Mouse (Mus musculus) midbrain, embryonic 11.5 days (tissue): ENCODE data around the gene Gnpnat1. TPM values are rescaled to one million over a fixed set of nuclear protein-coding genes. Genes with fewer than 3 reads are reported as not detected.

Source experiments
- ATAC-seq: fragments of 200-750 bp; cut with Nextera tagmentation; 2 replicates; pipeline ENCODE4 v1.8.0; 2017; ENCODE audit warnings: moderate TSS enrichment, moderate library complexity; ENCODE audit not compliant: low FRiP score
- DNase-seq: peaks from one replicate; pipeline ENCODE4 v3.0.0; 2015; ENCODE audit warnings: low spot score; ENCODE audit errors: missing footprints
- H3K27ac ChIP-seq: fragments of 300-500 bp; sonication (generic); 2 replicates; pipeline ENCODE4 v1.5.1; 2014; ENCODE audit warnings: low read depth, low read length
- H3K27me3 ChIP-seq: fragments of 300-500 bp; sonication (generic); 2 replicates; pipeline ENCODE4 v1.6.1; 2014; ENCODE audit warnings: mild to moderate bottlenecking, low read length, moderate library complexity, mixed read lengths; ENCODE audit not compliant: control insufficient read depth, insufficient read depth
- H3K36me3 ChIP-seq: fragments of 300-500 bp; sonication (generic); 2 replicates; pipeline ENCODE4 v1.6.1; 2014; ENCODE audit warnings: mild to moderate bottlenecking, low read length, moderate library complexity, mixed read lengths; ENCODE audit not compliant: control insufficient read depth, insufficient read depth
- H3K4me1 ChIP-seq: fragments of 300-500 bp; sonication (generic); 2 replicates; pipeline ENCODE4 v1.6.1; 2014; ENCODE audit warnings: low read length; ENCODE audit not compliant: control insufficient read depth, insufficient read depth
- H3K4me2 ChIP-seq: fragments of 300-500 bp; sonication (generic); 2 replicates; pipeline ENCODE4 v1.6.1; 2014; ENCODE audit warnings: mild to moderate bottlenecking, moderate library complexity
- H3K4me3 ChIP-seq: fragments of 300-500 bp; sonication (generic); 2 replicates; pipeline ENCODE4 v1.5.1; 2014; ENCODE audit warnings: low read depth, low read length
- H3K9ac ChIP-seq: fragments of 300-500 bp; sonication (generic); 2 replicates; pipeline ENCODE4 v1.6.1; 2014; ENCODE audit warnings: low read length
- H3K9me3 ChIP-seq: fragments of 300-500 bp; sonication (generic); 2 replicates; pipeline ENCODE4 v1.6.1; 2016; ENCODE audit warnings: low read length; ENCODE audit not compliant: control insufficient read depth
- WGBS: fragments of 180-500 bp; shearing (Covaris S2); extraction: QIAGEN DNeasy Blood & Tissue Kit; methylation state at CpG from one replicate; pipeline ENCODE4 v1.1.7; 2014; 5-methylcytosine and 5-hydroxymethylcytosine counted together
- polyA plus RNA-seq: library from polyadenylated mRNA; unstranded; fragments of >200 nt; fragmentation: Nextera tagmentation; extraction: Ambion mirVana; gene quantifications from 2 replicates; pipeline ENCODE4 v1.2.1, GENCODE M21; 2014

The Gnpnat1 gene
- polyA plus RNA-seq, 1 experiment from 2014 or later = 42.7 TPM

- H3K4me1 ChIP-seq = 0 out of 2 replicates have a peak, but pooled peaks cover 5% of the 10 kb centered on the region
- ATAC-seq (no peak), DNase-seq (no peak)
- no peak overlapping the region for H3K27ac ChIP-seq
- H3K9ac ChIP-seq = no peak overlapping the region
- H3K4me3 ChIP-seq = no peak overlapping the region
- no peaks in the 10 kb centered on the region for H3K9me3 ChIP-seq
- WGBS = 84% methylated on average over 4 of the region's 4 CpGs
- H3K4me2 ChIP-seq = no peak overlapping the region
- H3K36me3 ChIP-seq = no peaks in the 10 kb centered on the region
- no peaks in the 10 kb centered on the region for H3K27me3 ChIP-seq
Measured at GRCm38 (mm10) chr14:45382912-45383311, 21.8 kb downstream of the Gnpnat1 start.

- Histone ChIP-seq H3K27ac (no peak overlapping the region), H3K36me3 (no peaks in the 10 kb centered on the region), H3K4me1 (no peaks in the 10 kb centered on the region), H3K4me3 (no peak overlapping the region), H3K27me3 (no peaks in the 10 kb centered on the region), H3K4me2 (no peak overlapping the region), H3K9ac (no peak overlapping the region), H3K9me3 (no peaks in the 10 kb centered on the region)
- ATAC-seq = no peak
- 93% methylated on average over 6 of the region's 6 CpGs for WGBS
- DNase-seq = no peak
Measured at GRCm38 (mm10) chr14:45380756-45381155, 24.0 kb downstream of the Gnpnat1 start.

DNA sequence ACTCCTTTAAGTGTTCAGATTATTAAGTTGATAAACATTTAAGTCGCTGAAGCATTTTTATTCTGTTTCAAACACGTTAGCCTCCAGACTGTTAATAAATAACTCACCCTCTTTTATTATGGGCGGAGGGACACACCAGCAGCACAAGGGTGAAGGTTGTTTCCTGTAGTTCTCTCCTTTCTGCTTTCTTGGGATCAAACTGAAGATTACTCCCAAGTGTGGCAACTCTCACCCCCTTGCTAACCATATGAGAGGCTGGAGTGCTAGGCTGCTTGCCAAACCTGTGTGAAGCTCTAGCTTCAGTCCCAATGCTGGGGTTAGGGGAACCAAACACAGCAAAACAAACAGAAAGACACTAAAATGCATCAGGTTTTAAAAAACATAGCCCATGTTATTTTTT, 25.9 kb downstream of the Gnpnat1 start:
- 95% methylated on average over 3 of the region's 3 CpGs for WGBS
- Histone ChIP-seq H3K27me3 (no peaks in the 10 kb centered on the region), H3K36me3 (no peaks in the 10 kb centered on the region), H3K4me1 (no peaks in the 10 kb centered on the region), H3K9ac (no peak overlapping the region), H3K9me3 (no peaks in the 10 kb centered on the region), H3K4me2 (no peak overlapping the region), H3K4me3 (no peak overlapping the region), H3K27ac (no peak overlapping the region)
- DNase-seq (no peak), ATAC-seq (no peak)

GRCm38 (mm10) chr14:45365196-45365587, 39.5 kb downstream of the Gnpnat1 start:
- no peak overlapping the region for H3K27ac ChIP-seq
- ATAC-seq (no peak), DNase-seq (no peak)
- 89% methylated on average over 6 of the region's 6 CpGs for WGBS
- H3K4me1 ChIP-seq = no peaks in the 10 kb centered on the region
- H3K4me3 ChIP-seq = no peak overlapping the region
- no peak overlapping the region for H3K9ac ChIP-seq
- no peak overlapping the region for H3K4me2 ChIP-seq
- peaks cover 9% of the 10 kb centered on the region for H3K36me3 ChIP-seq
- H3K9me3 ChIP-seq = peaks cover 3% of the 10 kb centered on the region; the same call in 1 of the 2 replicates
- no peaks in the 10 kb centered on the region for H3K27me3 ChIP-seq

DNA sequence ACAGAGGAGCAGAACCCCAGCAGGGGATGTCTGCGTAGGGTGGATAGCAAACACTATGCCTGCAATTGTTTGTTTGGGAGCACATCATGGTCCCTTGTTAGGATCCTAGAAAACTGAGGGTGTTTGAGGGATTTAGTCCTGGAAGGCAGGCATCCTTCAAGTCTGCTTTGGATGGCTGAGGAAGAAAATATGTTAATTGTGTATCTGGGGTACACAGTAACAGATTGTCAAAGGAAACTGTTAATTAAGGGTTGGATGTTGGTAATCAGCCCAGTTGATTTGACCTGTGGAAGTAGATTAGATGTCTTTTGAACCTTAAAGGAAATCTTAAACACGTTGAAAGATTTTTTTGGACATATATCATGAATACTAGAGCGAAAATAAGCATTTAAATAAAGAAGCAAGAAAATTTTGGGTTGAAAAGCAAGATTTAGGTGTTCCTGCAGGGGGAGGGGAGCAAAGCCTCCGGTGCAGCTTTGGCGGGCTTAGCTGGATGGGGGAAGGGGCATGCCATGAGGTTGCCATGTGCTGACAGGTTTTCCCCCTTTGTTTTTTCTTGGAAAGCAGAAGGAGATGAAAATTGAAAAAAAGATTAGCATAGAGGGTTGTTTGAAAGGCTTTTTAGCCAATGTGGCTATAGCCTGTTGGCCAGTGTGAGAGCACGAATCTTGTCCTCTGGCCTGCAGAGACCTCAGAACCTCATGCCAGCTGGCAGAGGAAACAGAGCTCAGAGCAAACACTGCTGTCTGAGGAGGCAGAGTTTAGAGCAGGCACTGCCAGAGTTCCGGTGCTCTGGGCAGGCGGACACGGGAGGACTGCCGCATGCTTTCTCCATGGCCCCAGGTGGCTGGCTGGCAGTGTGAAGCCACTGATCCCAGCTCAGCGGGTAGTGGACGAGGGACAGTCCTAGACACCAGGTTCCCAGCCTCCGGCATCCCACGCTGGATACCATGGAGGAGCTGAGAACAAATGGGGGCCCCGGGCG, 40.2 kb downstream of the Gnpnat1 start:
- ATAC-seq = no peak

GRCm38 (mm10) chr14:45350931-45351859, 53.5 kb downstream of the Gnpnat1 start, which contains the start of gene Styx:
Gene Styx, plus strand, starts transcription at chr14:45351093.
- peak within 1 kb of the TSS; percentile 66 for H3K4me2 ChIP-seq
- no peaks in the 10 kb centered on the region for H3K27me3 ChIP-seq
- peak within 1 kb of the TSS; percentile 51 for H3K4me3 ChIP-seq
- H3K4me1 ChIP-seq = peaks cover 3% of the 10 kb centered on the region; the same call in 1 of the 2 replicates
- peak; percentile 98 for ATAC-seq
- WGBS = under 1% methylated on average over 56 of the region's 93 CpGs
- DNase-seq = peak; percentile 99
- peak within 1 kb of the TSS; percentile 63 for H3K9ac ChIP-seq
- H3K27ac ChIP-seq = no peak within 1 kb of the TSS; the same call in 1 of the 2 replicates
- no peaks in the 10 kb centered on the region for H3K9me3 ChIP-seq
- peaks cover 6% of the 10 kb centered on the region for H3K36me3 ChIP-seq

More for the DNA sequence above, 40.2 kb downstream of the Gnpnat1 start:
- Histone ChIP-seq H3K27ac (no peak overlapping the region), H3K4me2 (no peak overlapping the region), H3K36me3 (peaks cover 4% of the 10 kb centered on the region; the same call in 1 of the 2 replicates), H3K27me3 (no peaks in the 10 kb centered on the region), H3K9ac (no peak overlapping the region), H3K9me3 (no peaks in the 10 kb centered on the region), H3K4me3 (no peak overlapping the region), H3K4me1 (no peaks in the 10 kb centered on the region)
- DNase-seq = no peak
- 72% methylated on average over 16 of the region's 16 CpGs for WGBS

GRCm38 (mm10) chr14:45329589-45330181, 75.0 kb downstream of the Gnpnat1 start, which contains the start of gene Psmc6:
Gene Psmc6, plus strand, starts transcription at chr14:45329788.
- Histone ChIP-seq H3K27me3 (no peaks in the 10 kb centered on the region), H3K4me1 (peaks cover 4% of the 10 kb centered on the region), H3K27ac (peak within 1 kb of the TSS; percentile 49), H3K9ac (peak within 1 kb of the TSS; percentile 89), H3K9me3 (no peaks in the 10 kb centered on the region), H3K4me3 (peak within 1 kb of the TSS; percentile 76), H3K4me2 (peak within 1 kb of the TSS; percentile 54), H3K36me3 (peaks cover 3% of the 10 kb centered on the region; the same call in 1 of the 2 replicates)
- ATAC-seq (peak; percentile 98), DNase-seq (peak; percentile 99)
- under 1% methylated on average over 44 of the region's 44 CpGs for WGBS

DNA sequence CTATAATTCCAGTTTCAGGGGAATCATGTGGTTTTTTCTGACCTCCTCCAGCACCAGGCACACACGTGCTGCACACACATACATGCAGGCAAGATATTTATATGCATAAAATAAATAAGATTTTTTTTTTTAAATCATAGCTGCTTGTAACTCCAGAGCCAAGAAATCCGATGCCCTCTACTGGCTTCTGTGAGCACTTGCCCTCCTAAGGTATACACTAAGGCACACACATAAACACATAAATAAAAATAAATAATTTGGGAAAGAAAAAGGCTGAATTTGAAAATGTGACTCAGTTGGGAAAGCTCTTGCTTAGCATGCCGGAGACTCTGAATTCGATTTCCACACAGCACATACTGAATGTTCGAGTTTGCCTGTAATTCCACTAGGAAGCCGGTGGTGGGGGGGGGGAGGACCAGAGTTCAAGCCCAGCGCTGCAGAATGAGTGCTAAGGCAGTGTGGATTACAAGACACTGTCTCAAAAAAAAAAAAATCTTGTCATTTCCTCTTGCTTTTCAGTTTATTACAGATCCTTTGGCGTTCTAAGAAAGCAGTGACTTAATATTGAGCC, 75.6 kb downstream of the Gnpnat1 start:
- Histone ChIP-seq H3K4me3 (peak overlapping the region; percentile 76), H3K4me2 (peak overlapping the region; percentile 36), H3K36me3 (peaks cover 3% of the 10 kb centered on the region; the same call in 1 of the 2 replicates), H3K9me3 (no peaks in the 10 kb centered on the region), H3K27ac (no peak overlapping the region), H3K9ac (no peak overlapping the region; the same call in 1 of the 2 replicates), H3K4me1 (peaks cover 4% of the 10 kb centered on the region), H3K27me3 (no peaks in the 10 kb centered on the region)
- 19% methylated on average over 8 of the region's 8 CpGs for WGBS
- DNase-seq = no peak
- ATAC-seq = no peak; the same call in none of the 2 replicates
